Mouse (Mus musculus) CH12F3 (cell line): Measurements from ENCODE around the gene Lhx3.

Experiments used
- in situ Hi-C: fragments of 300-500 bp; cut with MboI; formaldehyde crosslinking; loops from 2 replicates; pipeline ENCODE4 v1.14.3; 2020; ENCODE audit warnings: low sequenced_read_pairs

Gene Lhx3

DNA sequence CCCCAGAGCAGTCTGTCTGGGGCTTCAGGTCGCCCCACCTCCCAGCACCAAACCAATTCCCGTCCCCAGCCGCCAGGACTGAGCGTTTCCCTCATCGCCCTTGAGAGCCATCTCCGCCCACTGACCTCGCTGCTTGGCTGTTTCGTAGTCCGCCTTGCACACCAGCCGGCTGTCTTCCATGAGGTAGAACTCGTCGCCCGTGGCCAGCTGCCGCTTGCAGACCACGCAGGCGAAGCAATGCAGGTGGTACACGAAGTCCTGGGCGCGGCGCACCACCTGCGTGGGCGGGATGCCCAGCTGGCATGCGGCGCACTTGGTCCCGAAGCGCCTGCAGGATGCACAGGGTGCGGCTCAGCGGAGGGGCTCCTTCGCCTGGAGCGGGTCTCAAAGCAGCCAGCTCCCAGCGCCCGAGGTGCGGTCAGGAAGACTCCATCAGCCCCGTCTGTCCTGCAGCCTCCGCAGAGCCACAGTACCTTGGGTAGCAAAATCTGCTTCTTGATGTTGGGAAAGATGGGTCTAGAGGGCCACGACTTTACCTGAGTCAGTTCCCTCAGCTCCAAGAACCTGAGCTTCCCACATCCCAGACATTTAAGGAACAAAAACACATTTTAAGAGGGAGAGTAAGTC is 5.1 kb downstream of the Lhx3 start:
- in situ Hi-C loops: no loop called here

DNA sequence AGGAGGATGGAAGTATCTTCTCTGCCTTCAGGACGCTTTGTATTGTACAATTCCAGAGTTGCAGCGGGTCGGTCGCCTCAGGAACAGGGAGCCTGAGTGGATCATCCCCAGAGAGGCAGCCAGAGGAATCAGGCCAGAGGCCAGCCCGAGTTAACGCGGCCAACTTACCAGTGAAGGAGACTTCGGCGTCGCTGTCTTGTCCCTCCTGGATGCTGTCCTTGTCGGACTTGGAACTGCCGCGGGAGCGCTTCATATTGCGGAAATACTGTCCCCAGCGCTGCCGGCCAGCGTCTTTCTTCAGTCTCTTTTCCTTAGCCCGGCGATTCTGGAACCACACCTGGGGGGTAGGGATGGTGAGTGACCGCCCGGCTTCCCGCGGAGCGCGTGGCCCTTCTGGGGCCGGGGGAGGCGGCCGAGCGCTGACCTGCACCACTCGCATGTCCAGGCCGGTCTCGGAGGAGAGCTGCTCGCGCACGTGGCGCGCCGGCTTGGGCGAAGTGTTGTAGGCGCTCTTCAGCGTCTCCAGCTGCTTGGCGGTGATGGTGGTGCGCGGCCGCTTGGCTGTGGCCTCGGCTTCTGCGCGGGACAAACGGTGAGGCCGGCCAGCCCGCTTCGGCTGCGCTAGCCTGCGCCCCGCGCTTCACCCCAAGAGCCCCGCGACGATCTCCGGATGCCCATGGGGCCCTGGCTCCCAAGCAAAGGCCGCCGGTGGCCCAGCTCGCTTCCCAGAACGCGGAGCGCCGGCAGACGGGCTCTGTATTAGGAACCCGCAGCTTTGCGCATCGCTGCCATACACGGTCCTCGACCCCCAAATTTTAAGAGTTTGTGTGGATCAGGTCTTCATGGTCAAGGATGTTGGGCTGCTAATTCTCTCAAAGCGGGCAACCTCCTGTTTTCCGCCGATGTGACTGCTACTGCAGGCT is 5.9 kb downstream of the Lhx3 start:
- in situ Hi-C loops: no loop called here

DNA sequence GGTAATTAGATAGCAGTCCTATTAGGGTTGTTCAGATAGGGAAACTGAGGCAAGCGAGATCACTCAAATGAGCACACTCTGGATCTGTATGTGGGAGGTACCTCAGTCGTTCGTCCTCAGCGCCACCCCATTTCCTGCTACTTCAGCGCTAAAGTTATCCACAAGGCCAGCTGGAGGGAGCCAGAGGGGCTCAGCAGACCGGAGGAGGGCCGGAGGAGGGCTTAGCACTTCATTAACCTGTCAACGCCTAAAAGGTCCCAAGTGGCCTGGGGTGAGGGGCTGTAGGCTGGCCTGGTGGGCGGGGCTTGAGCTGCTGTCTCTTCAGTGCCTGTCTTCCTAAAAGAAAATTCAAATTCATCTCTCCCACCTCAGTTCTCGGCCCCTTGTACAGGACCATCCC is 9.6 kb downstream of the Lhx3 start:
- in situ Hi-C loops: no loop called here

DNA sequence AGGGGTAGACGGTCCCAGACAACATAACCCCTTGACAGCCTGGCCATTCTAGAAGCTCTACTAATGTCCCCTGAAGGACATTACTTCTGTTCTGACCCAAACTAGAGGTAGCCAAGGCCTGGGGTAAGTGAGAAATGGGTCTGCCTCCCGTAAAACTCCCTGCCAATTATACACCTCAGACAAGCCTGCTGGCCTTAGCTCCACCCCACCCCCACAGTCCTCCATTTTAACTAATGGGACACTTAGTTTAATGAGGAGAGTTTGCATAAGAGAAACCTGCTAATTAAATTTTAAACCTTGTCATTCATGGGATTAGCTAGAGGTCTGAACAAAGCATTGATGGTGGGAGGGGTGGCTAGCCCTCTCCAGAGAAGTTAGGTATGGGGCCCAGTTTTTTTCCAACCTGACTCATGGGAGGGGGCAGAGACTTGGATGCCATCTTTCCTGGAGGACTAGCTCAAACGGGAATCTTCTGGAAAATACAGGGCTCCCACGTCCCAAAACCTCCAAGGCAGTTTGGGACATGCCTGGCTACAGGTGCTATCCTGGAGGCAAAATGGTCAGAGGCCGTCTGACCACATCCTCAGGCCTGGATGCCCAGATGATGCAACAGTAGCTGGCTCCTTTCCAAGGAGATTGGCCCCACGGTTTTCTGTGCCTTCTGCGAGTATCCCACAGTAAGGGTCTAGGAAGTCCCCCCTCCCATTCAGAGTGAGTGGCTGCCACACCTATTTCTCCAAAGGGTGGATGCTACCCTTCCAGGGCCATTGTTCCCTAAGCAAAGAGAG is 13.3 kb downstream of the Lhx3 start:
- in situ Hi-C loops: no loop called here

DNA sequence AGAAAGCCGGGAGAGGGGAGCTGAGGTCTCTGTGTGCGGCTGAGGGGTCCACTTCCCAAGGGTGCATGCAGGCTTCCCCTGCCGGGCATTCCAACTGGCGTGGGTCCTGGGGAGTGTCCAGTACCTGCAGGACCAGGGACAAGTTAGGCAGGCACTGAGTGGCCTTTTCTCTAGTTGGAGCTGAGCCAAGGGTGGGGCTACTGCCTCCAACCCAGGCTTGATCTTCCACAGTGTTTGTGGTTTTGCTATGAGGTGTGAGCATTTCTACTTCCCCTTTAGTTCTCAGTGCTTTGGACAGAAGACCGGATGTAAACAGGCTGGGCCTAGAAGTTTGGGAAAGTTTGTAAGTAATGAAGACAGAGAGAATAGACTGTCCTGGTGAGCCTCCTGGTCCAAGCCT is 19.6 kb downstream of the Lhx3 start:
- in situ Hi-C loops: no loop called here

DNA sequence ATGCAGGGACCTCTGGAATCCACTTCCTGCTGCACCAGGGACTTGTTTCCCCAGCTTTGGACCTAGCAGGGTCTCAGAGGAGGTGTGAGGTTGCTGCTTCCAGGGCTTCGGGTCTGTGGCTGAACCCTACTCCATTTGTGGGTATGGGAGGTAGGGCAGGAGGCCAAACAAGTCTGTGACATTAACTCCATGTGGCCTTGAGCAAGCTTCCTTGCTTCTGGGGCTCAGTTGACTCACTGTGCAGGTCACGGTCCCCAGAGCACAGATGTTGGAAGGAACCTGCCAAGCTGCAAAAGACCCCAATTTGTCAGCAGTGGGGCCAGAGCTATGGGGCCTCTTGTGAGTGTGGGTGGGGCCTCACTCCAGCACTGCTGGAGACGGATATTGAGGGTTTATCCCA is 23.7 kb downstream of the Lhx3 start:
- in situ Hi-C loops: no loop called here

DNA sequence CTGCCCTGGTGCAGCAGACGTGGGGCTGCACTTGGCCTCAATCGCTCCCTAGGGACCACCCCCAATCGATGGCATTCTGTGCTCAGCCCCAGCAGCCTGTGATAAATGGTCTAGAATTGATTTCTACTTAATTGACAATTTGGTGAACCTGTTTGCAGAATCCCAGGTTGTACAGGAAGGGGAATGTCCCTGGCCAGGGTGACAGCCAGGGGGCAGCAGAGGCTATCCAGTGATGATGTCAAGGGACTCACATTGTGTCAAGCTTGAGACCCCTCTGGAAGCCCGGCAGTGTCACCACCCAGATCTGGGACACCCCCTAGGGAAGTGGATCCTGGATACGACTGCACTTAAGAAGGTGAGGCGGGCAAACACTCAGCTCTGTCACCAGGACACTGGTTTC is 25.4 kb downstream of the Lhx3 start:
- in situ Hi-C loops: no loop called here

DNA sequence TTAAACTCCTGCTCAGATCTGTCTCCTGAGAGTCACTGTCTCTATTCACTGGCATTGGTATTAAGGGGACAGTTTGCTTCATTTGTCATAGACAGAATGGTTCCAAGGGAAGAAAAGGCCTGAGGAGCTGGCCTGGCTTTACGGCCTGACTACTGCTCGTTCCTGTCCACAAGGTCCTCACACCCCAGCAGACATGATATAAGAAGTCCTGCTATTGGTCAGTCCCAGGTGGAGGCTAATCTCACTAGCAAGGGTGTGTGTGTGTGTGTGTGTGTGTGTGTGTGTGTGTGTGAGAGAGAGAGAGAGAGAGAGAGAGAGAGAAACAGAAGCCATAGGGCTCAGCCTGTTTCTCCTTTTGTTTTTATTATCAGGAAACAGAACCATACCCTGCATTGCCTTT is 30.9 kb downstream of the Lhx3 start:
- in situ Hi-C loops: no loop called here

DNA sequence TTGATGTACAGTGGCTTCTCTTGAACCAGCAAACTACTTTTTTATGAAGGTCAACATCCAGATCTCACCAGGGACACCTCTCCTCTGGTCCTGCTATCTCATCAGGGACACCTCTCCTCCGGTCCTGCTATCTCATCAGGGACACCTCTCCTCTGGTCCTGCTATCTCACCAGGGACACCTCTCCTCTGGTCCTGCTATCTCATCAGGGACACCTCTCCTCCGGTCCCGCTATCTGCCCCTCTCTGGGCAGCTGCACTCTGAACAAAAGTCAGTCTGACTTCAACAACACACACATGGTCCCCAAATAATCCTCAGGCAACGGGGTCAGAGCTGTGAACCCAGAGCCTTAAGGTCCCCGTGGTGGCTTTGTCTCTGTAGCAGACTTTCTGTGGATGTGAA is 31.4 kb downstream of the Lhx3 start:
- in situ Hi-C loops: no loop called here

DNA sequence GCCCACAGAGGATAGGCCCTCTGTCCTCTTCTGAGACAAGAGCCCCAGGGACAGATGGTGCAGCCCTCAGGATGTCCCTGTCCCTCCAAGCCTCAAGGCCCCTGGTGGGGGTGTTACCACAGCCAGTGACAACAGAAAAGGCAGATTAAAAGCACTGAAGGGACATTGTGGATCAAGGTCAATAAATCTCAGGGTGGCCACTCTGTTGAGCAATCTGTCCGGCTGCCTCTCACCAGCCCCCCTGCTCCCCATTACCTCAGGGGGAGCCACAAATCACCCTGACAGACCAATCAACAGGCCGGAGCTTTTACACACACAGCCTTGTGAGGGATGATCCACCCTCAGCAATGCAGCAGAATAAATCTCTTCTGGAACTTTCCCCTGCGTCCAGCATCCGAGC is 32.9 kb downstream of the Lhx3 start:
- in situ Hi-C loops: no loop called here

DNA sequence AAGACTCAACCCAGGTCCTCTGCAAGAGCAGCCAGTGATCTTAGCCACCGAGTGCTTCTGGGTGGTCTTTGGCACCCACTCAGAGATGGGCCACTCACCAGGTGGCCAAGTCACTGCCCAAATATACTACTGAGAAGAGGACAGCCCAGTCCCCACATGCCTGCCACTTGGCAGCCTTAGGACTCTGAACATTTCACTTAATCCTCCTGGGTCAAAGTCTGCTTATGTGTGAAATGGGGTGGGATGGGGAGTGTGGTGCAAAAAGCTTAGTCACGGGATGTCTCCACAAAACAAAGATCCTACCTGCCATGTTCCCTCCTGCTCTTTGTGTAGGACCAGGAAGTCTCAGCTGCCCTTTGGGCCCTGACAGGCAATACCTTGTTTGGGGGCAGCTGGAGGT is 35.9 kb downstream of the Lhx3 start:
- in situ Hi-C loops: loop anchor here (25.0 kb wide), 2 partner anchors 115 to 390 kb away; partner anchors contain the start of gene Ccdc187

DNA sequence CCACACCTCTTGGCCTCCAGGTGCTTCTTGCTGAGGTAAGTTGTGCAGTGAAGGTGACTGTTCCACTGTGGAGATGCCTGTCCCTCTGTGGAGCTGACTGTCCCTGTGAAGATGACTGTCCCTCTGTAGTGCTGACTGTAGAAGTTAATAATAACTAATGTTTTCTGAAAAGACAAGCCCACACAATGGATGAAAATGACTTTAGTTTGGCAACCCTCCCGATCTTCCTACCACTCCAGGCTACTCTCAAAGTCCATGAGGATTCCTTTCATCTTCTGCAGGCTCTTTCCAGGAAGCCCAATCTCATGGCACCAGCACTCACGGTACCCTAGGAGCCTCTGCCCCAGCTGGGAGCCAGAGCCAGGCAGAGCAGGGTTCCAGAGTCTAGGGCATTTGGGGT is 37.7 kb downstream of the Lhx3 start:
- in situ Hi-C loops: loop anchor here (25.0 kb wide), 2 partner anchors 117 to 392 kb away; partner anchors contain the start of gene Ccdc187

DNA sequence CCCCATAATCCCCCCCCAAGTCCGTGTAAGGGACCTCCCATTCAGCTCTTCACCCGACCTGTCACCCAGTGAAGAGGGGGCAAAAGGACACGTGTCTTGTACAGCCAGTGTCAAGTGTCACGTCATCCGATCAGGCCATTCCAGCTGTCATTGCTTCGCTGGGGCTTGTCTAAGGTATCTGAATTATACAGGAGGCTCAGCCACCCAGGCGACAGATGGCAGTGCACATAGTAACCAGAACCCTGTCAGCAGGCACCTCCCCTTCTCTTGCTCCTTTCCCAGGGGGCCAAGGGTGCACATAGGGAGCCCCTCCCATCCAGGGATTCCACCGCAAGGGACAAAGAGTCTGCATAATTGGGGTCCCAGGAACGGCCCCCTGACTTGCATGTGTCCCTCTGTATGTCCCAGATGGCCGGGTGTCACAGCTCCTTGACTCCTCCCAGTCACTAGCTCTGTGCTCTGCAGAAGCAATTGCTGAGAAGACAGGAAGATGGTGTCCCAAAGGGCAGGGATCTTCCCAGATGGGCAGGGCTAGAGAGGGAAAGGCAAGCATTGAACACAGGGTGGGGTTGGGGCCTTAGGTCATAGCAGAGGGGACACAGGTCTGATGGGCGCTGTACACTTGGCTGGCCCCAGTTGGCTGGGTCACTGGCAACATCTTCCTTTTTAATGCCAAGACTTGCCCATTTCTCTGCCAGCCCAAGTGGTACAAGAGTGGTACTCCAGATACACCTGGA is 39.1 kb downstream of the Lhx3 start:
- in situ Hi-C loops: loop anchor here (25.0 kb wide), 2 partner anchors 118 to 393 kb away; partner anchors contain the start of gene Ccdc187

DNA sequence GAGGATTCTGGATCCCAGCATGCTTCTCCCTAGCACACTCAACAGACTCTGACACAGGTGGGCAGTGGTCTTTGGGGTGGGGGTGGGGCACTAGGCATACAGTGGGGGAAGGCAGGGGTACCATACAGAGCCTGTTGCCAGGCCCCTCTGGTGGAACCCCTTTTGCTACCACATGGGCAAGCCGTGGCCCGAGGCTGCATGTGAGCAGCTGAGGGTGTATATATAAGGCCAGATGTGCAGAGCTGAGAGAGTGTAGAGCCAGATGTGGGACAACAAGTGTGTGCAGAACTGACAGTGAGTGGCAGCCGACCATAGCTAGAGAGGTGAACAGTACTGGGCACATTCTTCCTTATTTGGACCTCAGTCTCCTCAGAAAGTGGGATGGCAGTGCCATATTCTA is 41.2 kb downstream of the Lhx3 start:
- in situ Hi-C loops: loop anchor here (25.0 kb wide), 2 partner anchors 120 to 395 kb away; partner anchors contain the start of gene Ccdc187

DNA sequence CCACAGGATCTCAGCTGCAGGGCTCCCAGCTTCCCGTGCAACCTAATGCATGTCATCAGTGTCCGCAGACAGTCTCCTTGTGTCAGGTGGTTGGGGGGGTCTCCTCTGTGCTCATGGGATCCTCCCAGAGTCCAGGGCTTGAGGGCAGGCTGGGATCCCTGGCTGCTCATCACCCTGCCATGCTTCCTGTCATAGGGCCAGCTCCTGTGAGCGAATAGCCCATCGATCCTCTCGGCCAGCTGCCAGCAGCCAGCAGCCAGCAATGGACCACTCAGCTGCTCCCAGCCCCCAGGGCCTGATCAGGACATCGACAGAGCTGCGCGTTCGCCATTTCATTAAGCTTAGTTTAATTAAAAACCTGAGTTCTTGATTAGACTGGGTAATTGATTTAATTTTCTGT is 50.0 kb downstream of the Lhx3 start:
- in situ Hi-C loops: loop anchor here (25.0 kb wide), 2 partner anchors 129 to 404 kb away; partner anchors contain the start of gene Ccdc187

DNA sequence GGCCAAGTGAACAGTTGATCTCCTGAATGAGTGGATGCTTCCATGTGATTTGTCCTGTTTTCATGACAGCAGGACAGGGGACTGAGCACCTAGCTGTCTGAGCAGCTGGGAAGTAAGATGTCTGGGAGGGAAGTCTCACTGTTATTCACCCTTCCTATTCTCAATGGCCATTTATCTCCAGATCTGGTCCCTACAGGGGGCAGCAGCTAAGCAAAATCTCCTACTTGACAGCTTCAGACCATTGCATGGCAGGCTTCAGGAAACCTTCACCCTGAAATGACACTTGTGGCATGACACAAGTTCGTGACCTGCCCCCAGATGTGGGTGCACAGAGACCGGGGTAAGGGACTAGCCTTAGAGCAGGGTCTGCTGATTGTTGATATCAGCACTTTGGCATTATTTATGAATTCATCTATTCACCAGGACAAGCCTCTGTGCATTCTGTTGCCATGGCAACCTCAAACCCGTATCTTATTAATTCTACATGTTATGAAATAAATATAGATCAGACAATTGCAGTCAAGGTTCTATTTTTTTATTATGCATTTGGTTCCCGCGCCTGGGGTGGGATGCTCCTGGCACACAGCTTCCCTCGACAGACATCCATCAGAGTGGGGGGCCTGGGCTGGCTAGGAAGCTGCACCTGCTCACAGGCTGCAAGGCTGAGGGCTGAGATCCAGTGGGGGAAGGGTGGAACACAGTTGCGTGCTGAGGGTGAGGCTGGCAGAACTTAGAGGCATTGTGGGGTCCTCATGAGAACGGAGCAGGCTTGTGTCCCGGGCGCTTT is 51.7 kb downstream of the Lhx3 start:
- in situ Hi-C loops: loop anchor here (25.0 kb wide), 2 partner anchors 131 to 406 kb away; partner anchors contain the start of gene Ccdc187

DNA sequence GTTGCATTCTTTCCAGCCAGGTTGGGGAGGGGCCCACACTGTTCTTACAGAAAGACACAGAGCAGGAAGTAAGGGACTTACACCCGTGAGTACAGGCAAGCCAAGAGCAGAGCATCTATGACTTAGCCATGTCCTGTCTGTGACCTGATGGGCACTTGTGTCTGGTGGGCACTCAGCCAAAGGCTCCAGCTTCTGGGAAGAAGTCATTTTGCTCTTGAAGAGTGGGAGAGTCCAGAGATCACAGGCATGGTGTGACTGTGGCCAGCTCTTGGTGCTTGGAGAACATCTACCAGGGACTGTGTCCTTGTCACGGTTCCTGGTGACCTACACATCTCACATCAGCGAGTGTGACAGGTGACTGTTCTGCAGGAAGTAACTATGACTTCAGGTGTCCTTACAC is 52.4 kb downstream of the Lhx3 start:
- in situ Hi-C loops: loop anchor here (25.0 kb wide), 2 partner anchors 132 to 407 kb away; partner anchors contain the start of gene Ccdc187

DNA sequence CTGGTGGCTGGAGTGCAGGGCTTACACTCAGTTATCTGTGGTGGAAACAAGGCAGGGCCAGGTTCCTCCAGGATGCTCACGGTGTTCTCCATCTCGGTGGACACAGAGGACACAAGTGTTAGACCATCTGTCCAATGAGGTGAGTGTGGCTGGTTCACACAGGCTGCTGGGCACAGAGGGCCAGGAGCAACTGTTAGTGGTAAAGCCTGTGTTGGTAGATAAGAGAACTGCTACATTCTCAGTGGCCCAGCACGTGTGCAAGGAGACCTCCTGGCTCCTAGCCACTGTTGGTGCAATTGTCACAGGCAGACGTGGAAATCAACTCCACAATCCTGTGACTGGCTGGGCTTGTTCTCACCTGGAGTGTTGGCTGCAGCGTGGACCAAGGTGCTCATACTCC is 53.5 kb downstream of the Lhx3 start:
- in situ Hi-C loops: loop anchor here (25.0 kb wide), 2 partner anchors 133 to 408 kb away; partner anchors contain the start of gene Ccdc187

DNA sequence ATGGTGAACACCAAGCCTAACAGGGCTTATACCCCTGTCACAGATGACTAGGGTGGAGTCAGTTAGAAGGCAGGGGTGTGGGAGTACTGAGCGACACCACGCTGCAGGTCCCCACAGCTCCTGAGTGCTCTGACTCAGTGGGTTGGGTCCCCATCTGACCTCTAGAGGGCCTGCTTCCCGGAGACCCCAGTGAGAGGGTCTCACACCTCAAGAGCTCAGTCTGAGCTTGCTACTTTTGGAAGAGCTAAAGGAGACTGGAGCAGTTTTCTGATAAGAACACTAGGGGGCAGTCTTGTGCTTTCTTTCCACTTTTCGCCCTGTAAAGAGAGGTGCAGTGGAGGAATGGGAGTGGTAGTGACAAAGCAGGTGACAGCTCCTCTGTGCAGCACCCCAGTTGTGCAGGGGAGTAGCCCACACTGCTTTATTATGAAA is 54.2 kb downstream of the Lhx3 start:
- in situ Hi-C loops: loop anchor here (25.0 kb wide), 2 partner anchors 133 to 408 kb away; partner anchors contain the start of gene Ccdc187
